Mouse (Mus musculus) brain, embryonic 14.5 days (tissue): ENCODE measurements around the gene Acly.

Source experiments
- CTCF ChIP-seq: fragments of 200-500 bp; IDR thresholded peaks from 2 replicates; pipeline ENCODE4 v1.5.1; 2012; ENCODE audit warnings: inconsistent platforms, mild to moderate bottlenecking, moderate library complexity, borderline replicate concordance; ENCODE audit not compliant: insufficient read depth, insufficient read length; ENCODE audit errors: extremely low read depth
- POLR2A ChIP-seq: fragments of 200-500 bp; IDR thresholded peaks from 2 replicates; pipeline ENCODE4 v1.6.1; 2012; ENCODE audit warnings: mild to moderate bottlenecking, inconsistent platforms, borderline replicate concordance; ENCODE audit not compliant: poor library complexity, insufficient read depth, insufficient read length, severe bottlenecking; ENCODE audit errors: extremely low read depth

GRCm38 (mm10) chr11:100527458-100528374, at the start of gene Acly:
- TF ChIP-seq CTCF (no peak), POLR2A (peak; percentile 89; the same call in 1 of the 2 replicates)
